Mouse (Mus musculus): Measurements from ENCODE around the gene Cdkn1c.

Gene Cdkn1c

GRCm38 (mm10) chr7:143437231-143437893 lies 23.5 kb downstream of the Cdkn1c start:
- DNase-seq (ENCODE audit: low spot score), result no peak

- DNase-seq (ENCODE audit: low spot score), result no peak
Observed at GRCm38 (mm10) chr7:143433331-143433730, 27.5 kb downstream of the Cdkn1c start.

- no peak for DNase-seq (ENCODE audit: low spot score)
Observed at GRCm38 (mm10) chr7:143432631-143433030, 28.2 kb downstream of the Cdkn1c start.

GRCm38 (mm10) chr7:143428814-143429499 lies 31.9 kb downstream of the Cdkn1c start:
- no peak for DNase-seq (ENCODE audit: low spot score)

GRCm38 (mm10) chr7:143428142-143428813 lies 32.6 kb downstream of the Cdkn1c start:
- DNase-seq (ENCODE audit: low spot score), result no peak

- no peak for DNase-seq (ENCODE audit: low spot score)
Observed at GRCm38 (mm10) chr7:143419585-143420160, 41.2 kb downstream of the Cdkn1c start.

GRCm38 (mm10) chr7:143417875-143418274 lies 43.0 kb downstream of the Cdkn1c start:
- DNase-seq (ENCODE audit: low spot score), result no peak

- DNase-seq (ENCODE audit: low spot score), result no peak
Observed at GRCm38 (mm10) chr7:143416406-143416805, 44.4 kb downstream of the Cdkn1c start.

GRCm38 (mm10) chr7:143415070-143415469 lies 45.8 kb downstream of the Cdkn1c start:
- no peak for DNase-seq (ENCODE audit: low spot score)

- no peak for DNase-seq (ENCODE audit: low spot score)
Observed at GRCm38 (mm10) chr7:143412606-143413005, 48.2 kb downstream of the Cdkn1c start.

GRCm38 (mm10) chr7:143408615-143409021 lies 52.2 kb downstream of the Cdkn1c start:
- DNase-seq (ENCODE audit: low spot score), result no peak
